Mouse (Mus musculus): ENCODE data around the gene V1rd19.
"Not testable (repeated sequence)": the region's sequence is repeated elsewhere in the genome, so short reads cannot be mapped to it uniquely, and the experiment has no call there.

Gene V1rd19

DNA sequence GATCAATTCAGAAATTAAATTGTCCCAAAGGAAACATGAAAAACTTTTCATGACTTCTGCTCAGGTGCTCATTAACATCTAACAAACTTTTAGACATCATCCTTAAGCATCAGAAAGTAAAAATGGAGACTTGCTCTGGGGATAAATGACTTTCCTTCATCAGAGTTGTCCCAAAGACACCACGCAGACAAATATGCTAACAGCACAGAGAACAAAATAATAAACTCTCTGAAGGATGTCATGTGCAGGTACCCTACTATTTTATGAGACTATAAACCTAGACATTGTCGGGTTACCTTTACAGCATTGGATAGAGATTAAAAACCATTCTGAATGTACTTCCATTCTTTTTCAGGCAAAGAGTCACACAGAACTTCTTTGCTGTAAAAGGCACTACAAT, at the start of gene V1rd19:
Gene V1rd19 (plus strand): TSS at position 301 of the 400 bp plus-strand sequence.
- ATAC-seq (ENCODE audit: insufficient number of reproducible peaks, low FRiP score, low TSS enrichment): no peak

DNA sequence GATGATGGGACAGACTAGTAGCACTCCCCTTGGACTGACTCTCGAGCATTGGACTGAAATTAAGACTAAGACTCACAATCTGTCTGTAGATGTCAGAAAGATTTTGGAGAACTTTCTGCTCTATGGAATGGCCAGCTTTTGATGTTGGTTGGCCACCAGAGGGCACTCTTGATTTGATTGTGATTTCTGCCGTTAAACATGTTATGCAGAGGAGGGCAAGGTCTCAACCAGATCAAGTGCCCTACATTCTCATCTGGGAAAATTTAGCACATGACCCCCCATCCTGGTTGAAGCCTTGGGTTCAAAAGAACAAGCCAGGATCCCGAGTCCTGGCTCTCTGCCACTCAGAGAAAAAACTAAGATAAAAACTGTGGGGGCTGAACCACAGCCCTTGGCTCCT, 33.4 kb upstream of the V1rd19 start:
- ATAC-seq (ENCODE audit: insufficient number of reproducible peaks, low FRiP score, low TSS enrichment): not testable (repeated sequence)

DNA sequence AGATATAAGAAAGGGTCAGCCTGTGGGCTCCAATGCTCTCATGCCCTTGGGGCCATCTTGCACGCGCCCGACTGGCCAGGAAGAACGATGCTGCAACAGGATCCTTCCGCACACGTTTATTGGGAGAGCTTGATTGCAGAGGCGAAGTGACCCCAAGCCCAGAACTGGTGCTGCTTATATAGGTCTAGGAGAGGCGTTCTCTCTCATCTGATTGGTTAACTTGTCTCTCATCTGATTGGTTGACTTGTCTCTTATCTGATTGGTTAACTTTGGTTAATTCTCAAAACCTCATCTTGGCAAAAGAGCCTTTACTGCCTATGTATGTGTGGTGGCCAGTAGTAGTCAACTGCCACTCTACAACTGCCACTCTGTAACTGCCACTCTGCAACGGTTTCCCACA, 27.2 kb upstream of the V1rd19 start, which contains the start of gene Vmn1r181:
Gene Vmn1r181 (plus strand): TSS at position 301 of the 400 bp plus-strand sequence.
- not testable (repeated sequence) for ATAC-seq (ENCODE audit: insufficient number of reproducible peaks, low FRiP score, low TSS enrichment)

DNA sequence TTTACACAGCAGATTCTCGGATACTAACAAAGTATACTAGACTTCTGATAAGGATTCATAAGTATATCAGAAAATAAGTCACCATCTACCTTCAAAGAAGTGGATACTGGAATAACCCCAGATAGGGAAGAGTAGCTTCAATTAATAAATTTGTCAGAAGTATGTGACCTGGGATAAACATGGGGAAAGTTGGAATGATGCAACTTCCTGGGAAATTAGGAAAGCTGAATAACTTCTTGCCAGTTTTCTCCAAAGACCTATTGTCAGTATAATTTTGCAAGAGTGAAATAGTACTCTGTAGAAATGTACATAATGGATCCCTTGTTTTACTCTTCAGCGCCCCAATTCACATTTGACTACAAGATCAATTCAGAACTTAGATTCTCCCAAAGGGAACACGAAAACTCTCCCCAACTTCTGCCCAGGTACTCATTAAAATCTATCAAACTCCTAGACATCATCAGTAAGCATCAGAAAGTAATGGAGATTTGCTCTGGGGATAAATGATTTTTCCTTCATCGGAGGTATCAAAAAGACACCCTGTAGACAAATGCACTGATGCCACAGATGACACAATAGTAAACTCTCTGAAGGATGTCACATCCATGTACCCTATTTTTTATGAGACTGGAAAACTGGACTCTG, 51.3 kb downstream of the V1rd19 start, which contains the start of gene Vmn1r183:
Gene Vmn1r183 (plus strand): TSS at position 595 of the 645 bp plus-strand sequence.
- ATAC-seq (ENCODE audit: insufficient number of reproducible peaks, low FRiP score, low TSS enrichment): no peak
